Comparison of ENCODE assay signal across 10 mouse cellular contexts in the genomic region with DNA sequence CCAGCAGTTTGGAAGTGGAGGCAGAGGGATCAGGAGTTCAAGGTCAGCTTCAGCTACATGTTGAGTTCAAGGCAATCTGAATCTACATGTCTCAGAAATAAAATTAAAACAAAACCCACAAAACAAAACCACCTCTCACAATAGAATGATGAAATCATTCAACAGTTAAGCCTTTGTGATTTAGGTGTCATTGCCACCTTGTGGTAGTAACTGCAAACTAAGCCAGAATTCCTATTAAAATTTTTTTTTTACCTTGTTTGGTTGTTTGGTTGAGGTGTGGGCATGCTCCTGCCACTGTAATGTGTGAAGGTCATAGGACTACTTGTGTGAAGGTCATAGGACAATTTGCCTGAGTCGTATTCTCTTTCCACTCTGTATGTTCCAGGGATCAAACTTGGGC. TPM values are rescaled to one million over a fixed set of nuclear protein-coding genes. Genes with fewer than 3 reads are reported as not detected.
DNase-seq lines count a peak whose midpoint lies in the region; ATAC-seq and TF ChIP-seq lines count a peak whose summit lies in the region.
"Had no signal": no experiment of that assay in that cellular context is flagged by ENCODE, and none has a peak within 500 bp of the region (broad histone marks: within the 10 kb centered on the region; RNA-seq: fewer than 3 reads in every experiment).

No protein-coding gene starts in this region.

- no peaks in the 10 kb centered on the region for H3K9me3 ChIP-seq in limb, embryonic 14.5 days (ENCODE audit: control insufficient read depth, low read length)
- no peaks in the 10 kb centered on the region for H3K9me3 ChIP-seq in limb, embryonic 10.5 days (replicated peaks)
- H3K9me3 ChIP-seq: limb, embryonic 12.5 days had no signal

- 48% methylated on average over 1 of the region's 1 CpGs for WGBS in limb, embryonic 14.5 days
- WGBS in limb, embryonic 10.5 days = 37% methylated on average over 1 of the region's 1 CpGs

- H3K4me2 ChIP-seq in limb, embryonic 14.5 days (replicated peaks; ENCODE audit: low read depth, low read length, severe bottlenecking) = no peak overlapping the region
- H3K4me2 ChIP-seq: limb, embryonic 12.5 days had no signal

- H3K27ac ChIP-seq in limb, embryonic 14.5 days (replicated peaks; ENCODE audit: low read depth, low read length) = no peak overlapping the region
- H3K27ac ChIP-seq in limb, embryonic 10.5 days = no peak overlapping the region
- H3K27ac ChIP-seq: limb, embryonic 12.5 days had no signal

- TF ChIP-seq POLR2A in limb, embryonic 14.5 days (IDR thresholded peaks at IDR 0.05; ENCODE audit: borderline replicate concordance, extremely low read depth, insufficient read depth, insufficient read length) = no peak

- DNase-seq in cerebellum, postnatal 14 days = peak; percentile 22 to 38
- no peak for DNase-seq in cerebellum, adult 11 months
- peak; percentile 66 for DNase-seq in limb, embryonic 14.5 days (ENCODE audit: low spot score)
- no peak for DNase-seq in limb, embryonic 10.5 days (ENCODE audit: low spot score)
- peak; percentile 40 for DNase-seq in c-Kit-positive CD71-positive TER-119-negative erythroid progenitor cells, embryonic 14.5 days (ENCODE audit: low read depth)
- peak; percentile 51 for DNase-seq in retina, embryonic 14.5 days (ENCODE audit: low spot score)
- DNase-seq in left cerebral cortex, postnatal 4 days = no peak

- H3K4me1 ChIP-seq in limb, embryonic 14.5 days (ENCODE audit: control insufficient read depth, insufficient read depth, low read length) = no peaks in the 10 kb centered on the region
- peaks cover 9% of the 10 kb centered on the region for H3K4me1 ChIP-seq in limb, embryonic 10.5 days
- H3K4me1 ChIP-seq: limb, embryonic 12.5 days had no signal

- no peaks in the 10 kb centered on the region for H3K36me3 ChIP-seq in limb, embryonic 14.5 days (ENCODE audit: control insufficient read depth, insufficient read depth, low read length)
- H3K36me3 ChIP-seq in limb, embryonic 10.5 days = no peaks in the 10 kb centered on the region
- H3K36me3 ChIP-seq: limb, embryonic 12.5 days had no signal

- H3K9ac ChIP-seq in limb, embryonic 14.5 days (ENCODE audit: low read depth, low read length, severe bottlenecking) = no peak overlapping the region
- H3K9ac ChIP-seq: limb, embryonic 12.5 days had no signal

- ATAC-seq in limb, embryonic 14.5 days (ENCODE audit: low FRiP score, low read depth) = no peak
- no peak for ATAC-seq in erythroblast, adult 5-6 weeks (replicated peaks; ENCODE audit: low FRiP score, poor library complexity, severe bottlenecking)

- intact Hi-C loops in left cerebral cortex, postnatal 4 days (cut with DNase I) = no loop called here

- H3K4me3 ChIP-seq in limb, embryonic 14.5 days (replicated peaks; ENCODE audit: low read length) = no peak overlapping the region
- no peak overlapping the region for H3K4me3 ChIP-seq in limb, embryonic 10.5 days
- H3K4me3 ChIP-seq: limb, embryonic 12.5 days had no signal

- H3K27me3 ChIP-seq in limb, embryonic 14.5 days (ENCODE audit: control insufficient read depth, insufficient read depth, low read length) = no peaks in the 10 kb centered on the region
- no peaks in the 10 kb centered on the region for H3K27me3 ChIP-seq in limb, embryonic 10.5 days (ENCODE audit: low read depth, poor library complexity, severe bottlenecking)
- H3K27me3 ChIP-seq: limb, embryonic 12.5 days had no signal

RNA-seq across cellular contexts. Expression of a gene that starts 13.6 kb away (rescaled TPM):
- polyA plus RNA-seq in limb, embryonic 14.5 days (2012; rRNA removed) = 0.49 and 1.4 TPM in 2 replicates
- not detected in 2 replicates for polyA plus RNA-seq in limb, embryonic 14.5 days (2014; fragmentation: Nextera tagmentation; extraction: Ambion mirVana)
- not detected in 2 replicates for polyA plus RNA-seq in limb, embryonic 10.5 days (2016; fragmentation: Nextera tagmentation; extraction: Ambion mirVana)
- total RNA-seq in erythroblast, adult 5-6 weeks (2015; ENCODE audit: low replicate concordance) = not detected in 2 replicates
- total RNA-seq in erythroblast, adult 5-6 weeks (2017; ENCODE audit: low replicate concordance) = not detected in 2 replicates
- total RNA-seq in left cerebral cortex, postnatal 4 days (2021) = not detected
- polyA plus RNA-seq: frontal cortex, adult 2 months; limb, embryonic 12.5 days had no signal

RNA-seq across cellular contexts. Expression of a gene that starts 41.8 kb away (rescaled TPM):
- polyA plus RNA-seq in limb, embryonic 14.5 days (2012; rRNA removed) = 74.4 and 109 TPM in 2 replicates
- polyA plus RNA-seq in limb, embryonic 14.5 days (2014; fragmentation: Nextera tagmentation; extraction: Ambion mirVana) = 249 and 252 TPM in 2 replicates
- 225 and 227 TPM in 2 replicates for polyA plus RNA-seq in limb, embryonic 10.5 days (2016; fragmentation: Nextera tagmentation; extraction: Ambion mirVana)
- 28.2 and 33.2 TPM in 2 replicates for total RNA-seq in erythroblast, adult 5-6 weeks (2015; ENCODE audit: low replicate concordance)
- 126 and 129 TPM in 2 replicates for total RNA-seq in erythroblast, adult 5-6 weeks (2017; ENCODE audit: low replicate concordance)
- 100 to 1,000 TPM; 152 to 153 TPM for total RNA-seq in left cerebral cortex, postnatal 4 days (2021)

RNA-seq across cellular contexts. Expression of a gene that starts 41.9 kb away (rescaled TPM):
- 48.0 and 76.2 TPM in 2 replicates for polyA plus RNA-seq in limb, embryonic 14.5 days (2012; rRNA removed)
- 101 and 102 TPM in 2 replicates for polyA plus RNA-seq in limb, embryonic 14.5 days (2014; fragmentation: Nextera tagmentation; extraction: Ambion mirVana)
- 85.9 and 92.7 TPM in 2 replicates for polyA plus RNA-seq in limb, embryonic 10.5 days (2016; fragmentation: Nextera tagmentation; extraction: Ambion mirVana)
- total RNA-seq in erythroblast, adult 5-6 weeks (2015; ENCODE audit: low replicate concordance) = 26.5 and 36.4 TPM in 2 replicates
- 42.0 and 56.2 TPM in 2 replicates for total RNA-seq in erythroblast, adult 5-6 weeks (2017; ENCODE audit: low replicate concordance)
- total RNA-seq in left cerebral cortex, postnatal 4 days (2021) = 10 to 100 TPM; 69.7 to 70.1 TPM

RNA-seq across cellular contexts. Expression of a gene that starts 52.5 kb away (rescaled TPM):
- polyA plus RNA-seq in limb, embryonic 14.5 days (2012; rRNA removed) = 35.9 and 41.3 TPM in 2 replicates
- polyA plus RNA-seq in limb, embryonic 14.5 days (2014; fragmentation: Nextera tagmentation; extraction: Ambion mirVana) = 52.3 and 54.8 TPM in 2 replicates
- polyA plus RNA-seq in limb, embryonic 10.5 days (2016; fragmentation: Nextera tagmentation; extraction: Ambion mirVana) = 23.6 and 29.9 TPM in 2 replicates
- 34.5 and 42.3 TPM in 2 replicates for total RNA-seq in erythroblast, adult 5-6 weeks (2015; ENCODE audit: low replicate concordance)
- 29.7 and 31.4 TPM in 2 replicates for total RNA-seq in erythroblast, adult 5-6 weeks (2017; ENCODE audit: low replicate concordance)
- 1 to 10 TPM; 6.7 TPM for total RNA-seq in left cerebral cortex, postnatal 4 days (2021)

Comparison
In these comparisons a context has a peak if more than half of its experiments do, and no peak if none do; other contexts are left out.
1. DNase-seq: peak in cerebellum, postnatal 14 days (2 of 2), limb, embryonic 14.5 days (single experiment), c-Kit-positive CD71-positive TER-119-negative erythroid progenitor cells, embryonic 14.5 days (single experiment) and retina, embryonic 14.5 days (single experiment); none in cerebellum, adult 11 months (single experiment), limb, embryonic 10.5 days (single experiment) and left cerebral cortex, postnatal 4 days (single experiment).